Mouse (Mus musculus) hindbrain, embryonic 16.5 days (tissue): ENCODE results near the gene 9530077C05Rik. TPM values are rescaled to one million over a fixed set of nuclear protein-coding genes. Genes with fewer than 3 reads are reported as not detected.
"Not testable (repeated sequence)": the region's sequence is repeated elsewhere in the genome, so short reads cannot be mapped to it uniquely, and the experiment has no call there.

Source experiments
- ATAC-seq: fragments of 200-750 bp; cut with Nextera tagmentation; 2 replicates; pipeline ENCODE4 v1.8.0; 2017; ENCODE audit warnings: moderate TSS enrichment, moderate library complexity
- H3K27ac ChIP-seq: fragments of 300-500 bp; sonication (generic); 2 replicates; pipeline ENCODE4 v1.5.1; 2014; ENCODE audit warnings: low read depth, mild to moderate bottlenecking, control low read depth, low read length, moderate library complexity
- H3K27me3 ChIP-seq: fragments of 300-500 bp; sonication (generic); replicated peaks from 2 replicates; pipeline ENCODE4 v1.6.1; 2014; ENCODE audit warnings: low read length; ENCODE audit not compliant: control insufficient read depth, insufficient read depth
- H3K36me3 ChIP-seq: fragments of 300-500 bp; sonication (generic); 2 replicates; pipeline ENCODE4 v1.6.1; 2014; ENCODE audit warnings: mild to moderate bottlenecking, low read length, moderate library complexity, mixed read lengths; ENCODE audit not compliant: control insufficient read depth, insufficient read depth
- H3K4me1 ChIP-seq: fragments of 300-500 bp; sonication (generic); 2 replicates; pipeline ENCODE4 v1.6.1; 2014; ENCODE audit warnings: low read depth, low read length; ENCODE audit not compliant: control insufficient read depth, insufficient read depth
- H3K4me2 ChIP-seq: fragments of 300-500 bp; sonication (generic); 2 replicates; pipeline ENCODE4 v1.6.1; 2014; ENCODE audit warnings: mild to moderate bottlenecking, low read length, control low read depth, moderate library complexity
- H3K4me3 ChIP-seq: fragments of 300-500 bp; sonication (generic); 2 replicates; pipeline ENCODE4 v1.5.1; 2014; ENCODE audit warnings: mild to moderate bottlenecking, low read length, control low read depth, moderate library complexity
- H3K9ac ChIP-seq: fragments of 300-500 bp; sonication (generic); 2 replicates; pipeline ENCODE4 v1.6.1; 2014; ENCODE audit warnings: low read depth, mild to moderate bottlenecking, control low read depth, low read length, moderate library complexity
- H3K9me3 ChIP-seq: fragments of 300-500 bp; sonication (generic); 2 replicates; pipeline ENCODE4 v1.6.1; 2014; ENCODE audit warnings: mild to moderate bottlenecking, low read length, moderate library complexity; ENCODE audit not compliant: control insufficient read depth
- WGBS: fragments of 180-500 bp; shearing (Covaris S2); extraction: QIAGEN DNeasy Blood & Tissue Kit; methylation state at CpG from one replicate; pipeline ENCODE4 v1.1.7; 2014; 5-methylcytosine and 5-hydroxymethylcytosine counted together
- polyA plus RNA-seq: library from polyadenylated mRNA; unstranded; fragments of >200 nt; fragmentation: Nextera tagmentation; extraction: Ambion mirVana; gene quantifications from 2 replicates; pipeline ENCODE4 v1.2.1, GENCODE M21; 2015

9530077C05Rik gene
- polyA plus RNA-seq, 1 experiment from 2014 or later: 19.3 TPM

- no peak overlapping the region for H3K4me3 ChIP-seq
- no peaks in the 10 kb centered on the region for H3K4me1 ChIP-seq
- H3K27me3 ChIP-seq: no peaks in the 10 kb centered on the region
- no peak overlapping the region for H3K4me2 ChIP-seq
- WGBS: 89% methylated on average over 1 of the region's 1 CpGs
- H3K9ac ChIP-seq: no peak overlapping the region
- H3K9me3 ChIP-seq: no peaks in the 10 kb centered on the region
- H3K27ac ChIP-seq: no peak overlapping the region
- ATAC-seq: peak; percentile 22; the same call in 1 of the 2 replicates
- peaks cover 30% of the 10 kb centered on the region for H3K36me3 ChIP-seq
These were observed 33.8 kb downstream of the 9530077C05Rik start for GRCm38 (mm10) chr9:22445123-22445522.

GRCm38 (mm10) chr9:22447213-22447612 lies 35.9 kb downstream of the 9530077C05Rik start:
- 88% methylated on average over 5 of the region's 5 CpGs for WGBS
- Histone ChIP-seq H3K9me3 (no peaks in the 10 kb centered on the region), H3K4me3 (no peak overlapping the region), H3K27me3 (no peaks in the 10 kb centered on the region), H3K4me2 (no peak overlapping the region), H3K4me1 (no peaks in the 10 kb centered on the region), H3K36me3 (peaks cover 39% of the 10 kb centered on the region), H3K9ac (no peak overlapping the region), H3K27ac (no peak overlapping the region)
- ATAC-seq: no peak

GRCm38 (mm10) chr9:22448420-22448819 lies 37.1 kb downstream of the 9530077C05Rik start:
- Histone ChIP-seq H3K4me2 (no peak overlapping the region), H3K9ac (no peak overlapping the region), H3K9me3 (no peaks in the 10 kb centered on the region), H3K27me3 (no peaks in the 10 kb centered on the region), H3K4me1 (no peaks in the 10 kb centered on the region), H3K27ac (no peak overlapping the region), H3K36me3 (peaks cover 41% of the 10 kb centered on the region), H3K4me3 (no peak overlapping the region)
- WGBS: 89% methylated on average over 13 of the region's 13 CpGs
- no peak for ATAC-seq

GRCm38 (mm10) chr9:22449209-22449608 lies 37.9 kb downstream of the 9530077C05Rik start:
- Histone ChIP-seq H3K4me1 (no peaks in the 10 kb centered on the region), H3K4me2 (no peak overlapping the region), H3K4me3 (no peak overlapping the region), H3K9me3 (no peaks in the 10 kb centered on the region), H3K27me3 (no peaks in the 10 kb centered on the region), H3K36me3 (peaks cover 43% of the 10 kb centered on the region), H3K27ac (no peak overlapping the region), H3K9ac (no peak overlapping the region)
- WGBS: 94% methylated on average over 6 of the region's 6 CpGs
- ATAC-seq: no peak

- Histone ChIP-seq H3K9ac (no peak overlapping the region), H3K4me3 (no peak overlapping the region), H3K36me3 (peaks cover 62% of the 10 kb centered on the region), H3K27ac (no peak overlapping the region), H3K4me1 (no peaks in the 10 kb centered on the region), H3K4me2 (no peak overlapping the region), H3K27me3 (no peaks in the 10 kb centered on the region), H3K9me3 (no peaks in the 10 kb centered on the region)
- WGBS: 88% methylated on average over 10 of the region's 10 CpGs
- ATAC-seq: no peak
These were observed 41.4 kb downstream of the 9530077C05Rik start for GRCm38 (mm10) chr9:22452697-22453096.

GRCm38 (mm10) chr9:22453501-22453924 lies 42.2 kb downstream of the 9530077C05Rik start:
- Histone ChIP-seq H3K4me1 (no peaks in the 10 kb centered on the region), H3K36me3 (peaks cover 55% of the 10 kb centered on the region), H3K4me2 (no peak overlapping the region), H3K4me3 (no peak overlapping the region), H3K9ac (no peak overlapping the region), H3K27me3 (no peaks in the 10 kb centered on the region), H3K27ac (no peak overlapping the region), H3K9me3 (no peaks in the 10 kb centered on the region)
- 94% methylated on average over 10 of the region's 10 CpGs for WGBS
- ATAC-seq: no peak

GRCm38 (mm10) chr9:22453990-22454389 lies 42.7 kb downstream of the 9530077C05Rik start, which contains the start of gene Gm17545:
Gene Gm17545 (plus strand): TSS chr9:22454290.
- 95% methylated on average over 8 of the region's 8 CpGs for WGBS
- ATAC-seq, H3K9ac ChIP-seq, H3K27ac ChIP-seq, H3K4me1 ChIP-seq, H3K4me3 ChIP-seq, H3K27me3 ChIP-seq, H3K4me2 ChIP-seq, H3K9me3 ChIP-seq: not testable (repeated sequence)
- peaks cover 51% of the 10 kb centered on the region for H3K36me3 ChIP-seq

- H3K36me3 ChIP-seq: peaks cover 49% of the 10 kb centered on the region
- no peaks in the 10 kb centered on the region for H3K27me3 ChIP-seq
- H3K9ac ChIP-seq: no peak overlapping the region
- no peak for ATAC-seq
- H3K4me2 ChIP-seq: no peak overlapping the region
- H3K4me3 ChIP-seq: no peak overlapping the region
- no peaks in the 10 kb centered on the region for H3K4me1 ChIP-seq
- H3K9me3 ChIP-seq: no peaks in the 10 kb centered on the region
- no peak overlapping the region for H3K27ac ChIP-seq
These were observed 43.7 kb downstream of the 9530077C05Rik start for GRCm38 (mm10) chr9:22455041-22455440.

- no peak overlapping the region for H3K9ac ChIP-seq
- H3K4me2 ChIP-seq: no peak overlapping the region
- H3K36me3 ChIP-seq: peaks cover 33% of the 10 kb centered on the region
- no peak overlapping the region for H3K4me3 ChIP-seq
- no peaks in the 10 kb centered on the region for H3K27me3 ChIP-seq
- H3K9me3 ChIP-seq: no peaks in the 10 kb centered on the region
- no peak overlapping the region for H3K27ac ChIP-seq
- no peak for ATAC-seq
- WGBS: 84% methylated on average over 11 of the region's 11 CpGs
- no peaks in the 10 kb centered on the region for H3K4me1 ChIP-seq
These were observed 46.0 kb downstream of the 9530077C05Rik start for GRCm38 (mm10) chr9:22457142-22457835.
